Mouse (Mus musculus) heart, adult 9 months (tissue): ENCODE results near the gene Gm7361.
"Not testable (repeated sequence)": the region's sequence is repeated elsewhere in the genome, so short reads cannot be mapped to it uniquely, and the experiment has no call there.

ENCODE experiments used
- DNase-seq, 2 experiments: peaks; one replicate each; pipeline ENCODE4 v3.0.0; 2022; ENCODE audit warnings: low spot score in 2 of 2

The Gm7361 gene

GRCm38 (mm10) chr5:26257391-26257790 lies at the start of gene Gm7361:
Gm7361 (plus strand) TSS chr5:26257691.
- DNase-seq: not testable (repeated sequence)

- no peak for DNase-seq
Measured at GRCm38 (mm10) chr5:26211030-26211429, 46.5 kb upstream of the Gm7361 start.

GRCm38 (mm10) chr5:26222076-26222475 lies 35.4 kb upstream of the Gm7361 start:
- DNase-seq: no peak

- DNase-seq: not testable (repeated sequence)
Measured at GRCm38 (mm10) chr5:26266656-26267055, 9.2 kb downstream of the Gm7361 start.

GRCm38 (mm10) chr5:26280361-26280760 lies 22.9 kb downstream of the Gm7361 start:
- no peak for DNase-seq

GRCm38 (mm10) chr5:26281717-26282116 lies 24.2 kb downstream of the Gm7361 start:
- DNase-seq: no peak

GRCm38 (mm10) chr5:26282282-26282681 lies 24.8 kb downstream of the Gm7361 start:
- DNase-seq: no peak

GRCm38 (mm10) chr5:26283399-26283798 lies 25.9 kb downstream of the Gm7361 start:
- no peak for DNase-seq

- no peak for DNase-seq
Measured at GRCm38 (mm10) chr5:26291621-26292020, 34.1 kb downstream of the Gm7361 start.

- DNase-seq: no peak
Measured at GRCm38 (mm10) chr5:26293258-26293657, 35.8 kb downstream of the Gm7361 start.
